Mouse (Mus musculus): ENCODE measurements around the gene Ppp2r2c. TPM values are rescaled to one million over a fixed set of nuclear protein-coding genes. Genes with fewer than 3 reads are reported as not detected.
A peak's percentile ranks its signal among the peaks of the same experiment; 100 is the strongest.

The Ppp2r2c gene
- polyA plus RNA-seq, 1 experiment from 2014 or later: 0.03 TPM

DNA sequence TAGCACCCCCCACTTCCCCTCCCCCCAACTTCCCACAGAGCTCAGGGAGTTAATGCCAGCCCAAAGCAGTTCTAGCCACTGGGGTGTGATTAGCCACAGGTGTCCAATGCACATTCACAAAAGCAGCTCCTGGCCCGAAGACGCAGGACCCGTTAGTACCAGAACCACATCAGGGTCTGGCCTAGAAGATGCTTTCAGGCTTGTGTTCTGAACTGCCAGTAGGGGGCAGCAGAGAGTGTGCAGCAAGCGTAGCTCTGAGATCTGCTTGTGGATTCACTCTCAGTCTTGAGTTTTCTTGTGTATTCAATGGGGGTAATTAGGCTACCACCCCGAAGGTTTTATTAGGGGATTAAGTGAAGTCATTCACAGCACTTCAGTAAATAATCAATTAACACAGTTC is 78.1 kb downstream of the Ppp2r2c start:
- Histone ChIP-seq H3K9me3 (no peaks in the 10 kb centered on the region), H3K36me3 (no peaks in the 10 kb centered on the region), H3K4me1 (peaks cover 15% of the 10 kb centered on the region), H3K4me3 (no peak overlapping the region), H3K27ac (no peak overlapping the region), H3K27me3 (ENCODE audit: insufficient read depth, poor library complexity, severe bottlenecking) (peaks cover 13% of the 10 kb centered on the region; the same call in 1 of the 2 replicates)
- DNase-seq (ENCODE audit: low spot score): no peak
- 13% methylated on average over 5 of the region's 5 CpGs for WGBS

DNA sequence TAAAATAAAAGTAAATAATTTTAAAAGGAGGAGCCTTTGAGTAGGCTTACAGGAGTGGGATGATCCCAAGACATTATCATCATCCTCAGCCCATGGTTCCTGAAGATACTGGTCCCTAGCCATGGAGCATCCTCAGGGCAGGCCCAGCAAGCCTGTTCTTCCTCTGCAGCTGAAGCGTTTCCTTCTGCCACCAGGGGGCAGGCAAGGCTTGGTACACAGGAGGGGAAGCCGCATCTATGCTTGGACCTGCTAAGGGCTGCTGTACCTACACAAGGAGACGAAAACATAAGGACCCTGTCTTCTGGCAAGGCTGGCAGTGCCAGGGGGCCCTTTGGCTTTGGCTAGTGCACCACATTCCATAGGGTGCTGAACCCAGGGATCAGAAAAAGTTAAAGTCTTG is 80.5 kb downstream of the Ppp2r2c start:
- H3K4me1 ChIP-seq: peaks cover 15% of the 10 kb centered on the region
- WGBS: 17% methylated on average over 3 of the region's 3 CpGs
- H3K27me3 ChIP-seq (ENCODE audit: insufficient read depth, poor library complexity, severe bottlenecking): peaks cover 24% of the 10 kb centered on the region
- H3K9me3 ChIP-seq: no peaks in the 10 kb centered on the region
- H3K4me3 ChIP-seq: no peak overlapping the region
- no peak overlapping the region for H3K27ac ChIP-seq
- peak; percentile 84 for DNase-seq (ENCODE audit: low spot score)
- no peaks in the 10 kb centered on the region for H3K36me3 ChIP-seq

DNA sequence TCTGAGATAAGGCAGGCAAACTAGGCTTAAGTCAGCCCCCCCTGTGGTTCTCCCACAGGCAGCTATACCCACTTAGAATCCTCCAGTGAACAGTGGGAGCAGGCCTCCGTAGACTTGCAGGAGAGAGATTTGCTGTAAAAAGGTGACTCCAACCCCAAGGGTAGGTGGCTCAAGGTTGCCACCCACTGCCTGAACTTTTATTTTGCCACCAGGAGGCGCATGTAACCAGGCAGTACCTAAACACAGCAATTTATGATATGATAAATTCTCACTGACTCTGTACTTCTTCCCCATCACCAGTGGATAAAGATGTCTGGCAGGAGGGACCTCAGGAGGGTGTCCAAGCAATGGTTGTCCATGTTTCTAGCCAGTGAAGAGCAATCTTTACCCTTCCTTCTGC is 82.6 kb downstream of the Ppp2r2c start:
- no peak overlapping the region for H3K4me3 ChIP-seq
- 46% methylated on average over 2 of the region's 2 CpGs for WGBS
- H3K36me3 ChIP-seq: no peaks in the 10 kb centered on the region
- DNase-seq (ENCODE audit: low spot score): no peak
- H3K27me3 ChIP-seq (ENCODE audit: insufficient read depth, poor library complexity, severe bottlenecking): peaks cover 25% of the 10 kb centered on the region
- H3K4me1 ChIP-seq: peaks cover 5% of the 10 kb centered on the region
- no peak overlapping the region for H3K27ac ChIP-seq
- H3K9me3 ChIP-seq: no peaks in the 10 kb centered on the region

DNA sequence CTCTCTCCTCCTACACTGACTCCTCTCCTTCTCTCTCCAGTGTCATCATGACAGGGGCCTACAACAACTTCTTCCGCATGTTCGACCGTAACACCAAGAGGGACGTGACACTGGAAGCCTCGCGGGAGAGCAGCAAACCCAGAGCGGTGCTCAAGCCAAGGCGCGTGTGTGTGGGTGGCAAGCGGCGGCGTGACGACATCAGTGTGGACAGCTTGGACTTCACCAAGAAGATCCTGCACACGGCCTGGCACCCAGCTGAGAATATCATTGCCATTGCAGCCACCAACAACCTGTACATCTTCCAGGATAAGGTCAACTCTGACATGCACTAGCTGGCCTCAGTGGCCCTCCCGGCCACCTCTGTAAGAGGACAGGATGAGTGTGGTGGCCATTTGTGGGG is 84.0 kb downstream of the Ppp2r2c start:
- no peaks in the 10 kb centered on the region for H3K9me3 ChIP-seq
- no peak overlapping the region for H3K4me3 ChIP-seq
- H3K36me3 ChIP-seq: no peaks in the 10 kb centered on the region
- peaks cover 2% of the 10 kb centered on the region; the same call in 1 of the 2 replicates for H3K4me1 ChIP-seq
- DNase-seq (ENCODE audit: low spot score): no peak
- no peak overlapping the region for H3K27ac ChIP-seq
- peaks cover 25% of the 10 kb centered on the region for H3K27me3 ChIP-seq (ENCODE audit: insufficient read depth, poor library complexity, severe bottlenecking)
- 88% methylated on average over 15 of the region's 15 CpGs for WGBS

DNA sequence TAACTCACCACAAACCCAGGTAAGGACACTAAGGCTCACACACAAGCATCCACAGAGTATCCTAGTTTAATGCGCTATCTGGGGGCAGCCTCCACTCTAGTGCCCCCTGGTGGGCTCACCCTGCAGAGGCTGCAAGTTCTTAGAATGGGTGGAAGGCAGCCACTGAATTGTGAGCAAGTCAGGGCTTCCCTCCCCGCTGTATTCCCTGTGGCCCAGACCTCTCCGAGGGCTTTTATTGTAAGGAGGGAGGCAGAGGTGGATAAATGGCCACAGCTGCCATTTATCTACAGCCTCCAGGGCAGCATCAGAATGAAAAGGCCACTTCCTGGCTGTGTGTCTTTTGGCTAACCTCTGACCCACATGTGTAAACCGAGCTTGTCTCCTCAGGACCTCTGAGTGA is 87.1 kb downstream of the Ppp2r2c start:
- no peak for DNase-seq (ENCODE audit: low spot score)
- 30% methylated on average over 4 of the region's 4 CpGs for WGBS
- Histone ChIP-seq H3K4me3 (no peak overlapping the region), H3K27me3 (ENCODE audit: insufficient read depth, poor library complexity, severe bottlenecking) (peaks cover 27% of the 10 kb centered on the region), H3K9me3 (no peaks in the 10 kb centered on the region), H3K36me3 (no peaks in the 10 kb centered on the region), H3K4me1 (peaks cover 6% of the 10 kb centered on the region), H3K27ac (no peak overlapping the region)

DNA sequence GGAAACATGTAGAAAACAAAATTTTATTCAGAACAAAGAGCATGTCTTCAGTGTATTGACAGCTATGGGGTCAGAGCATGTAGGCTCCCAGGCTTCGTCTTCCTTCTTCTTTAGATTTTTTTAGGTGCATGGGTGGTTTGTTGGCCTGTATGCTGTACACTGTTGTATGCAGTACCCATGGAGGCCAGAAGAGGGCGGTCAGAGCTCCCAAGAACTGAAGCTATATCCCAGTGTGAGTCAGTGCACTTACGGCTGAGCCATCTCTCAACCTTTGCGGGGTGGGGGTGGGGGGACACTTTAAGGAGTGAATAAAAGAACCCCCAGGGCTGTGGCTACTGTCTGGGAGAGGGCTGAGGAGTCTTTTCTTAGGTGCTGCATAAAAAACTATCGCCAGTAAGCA is 90.5 kb downstream of the Ppp2r2c start:
- Histone ChIP-seq H3K4me1 (peaks cover 20% of the 10 kb centered on the region), H3K36me3 (no peaks in the 10 kb centered on the region), H3K27me3 (ENCODE audit: insufficient read depth, poor library complexity, severe bottlenecking) (peaks cover 8% of the 10 kb centered on the region; the same call in 1 of the 2 replicates), H3K4me3 (no peak overlapping the region), H3K9me3 (no peaks in the 10 kb centered on the region), H3K27ac (no peak overlapping the region)
- no peak for DNase-seq (ENCODE audit: low spot score)
- 31% methylated on average over 5 of the region's 5 CpGs for WGBS

DNA sequence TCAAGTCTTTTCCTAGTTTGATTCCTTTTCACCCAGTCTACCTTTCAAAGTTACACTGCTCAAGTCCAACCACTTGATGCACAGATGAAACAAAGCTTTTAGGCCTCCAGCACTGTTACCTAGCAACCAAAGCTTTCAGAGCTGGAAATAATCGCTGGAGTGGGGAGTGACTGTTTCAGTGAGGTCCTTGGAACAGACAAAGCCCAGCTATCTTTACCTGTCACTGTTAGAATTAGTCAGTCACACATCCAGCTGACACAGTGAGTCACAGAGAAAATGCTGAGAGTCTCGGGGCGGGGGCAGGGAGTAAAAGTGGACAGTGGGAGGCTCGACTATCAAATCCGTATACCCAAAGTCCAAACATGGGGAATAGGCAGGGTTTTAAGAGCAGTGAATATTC is 92.2 kb downstream of the Ppp2r2c start:
- Histone ChIP-seq H3K4me3 (no peak overlapping the region), H3K36me3 (peaks cover 6% of the 10 kb centered on the region; the same call in 1 of the 2 replicates), H3K4me1 (peaks cover 20% of the 10 kb centered on the region), H3K27ac (peak overlapping the region; percentile 83), H3K27me3 (ENCODE audit: insufficient read depth, poor library complexity, severe bottlenecking) (peaks cover 6% of the 10 kb centered on the region; the same call in 1 of the 2 replicates), H3K9me3 (no peaks in the 10 kb centered on the region)
- 25% methylated on average over 5 of the region's 5 CpGs for whole genome bisulfite sequencing
- DNase-seq (ENCODE audit: low spot score): peak; percentile 83

DNA sequence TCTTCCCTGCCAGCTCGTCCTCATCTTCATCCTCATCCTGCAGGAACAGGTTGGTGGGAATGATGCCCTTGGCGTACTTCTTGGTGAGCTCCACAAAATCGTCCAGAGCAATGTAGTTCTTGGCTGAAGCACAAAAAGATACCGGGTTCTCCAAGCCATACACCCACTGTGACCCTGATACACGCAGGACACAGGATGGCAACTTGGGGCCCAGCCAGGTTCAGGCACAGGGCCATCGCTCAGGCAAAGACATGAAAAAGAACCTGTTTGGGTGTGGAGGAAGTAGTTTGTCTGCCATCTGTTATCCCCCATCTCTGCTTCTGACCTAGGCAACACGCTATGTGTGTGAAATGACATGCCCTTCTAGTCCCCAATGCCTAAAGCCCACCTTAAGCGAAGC is 103.3 kb downstream of the Ppp2r2c start:
- Histone ChIP-seq H3K36me3 (peaks cover 63% of the 10 kb centered on the region), H3K27ac (no peak overlapping the region), H3K4me1 (0 out of 2 replicates have a peak, but pooled peaks cover 2% of the 10 kb centered on the region), H3K27me3 (ENCODE audit: insufficient read depth, poor library complexity, severe bottlenecking) (no peaks in the 10 kb centered on the region), H3K9me3 (no peaks in the 10 kb centered on the region), H3K4me3 (no peak overlapping the region)
- WGBS: 82% methylated on average over 8 of the region's 8 CpGs
- no peak for DNase-seq (ENCODE audit: low spot score)

DNA sequence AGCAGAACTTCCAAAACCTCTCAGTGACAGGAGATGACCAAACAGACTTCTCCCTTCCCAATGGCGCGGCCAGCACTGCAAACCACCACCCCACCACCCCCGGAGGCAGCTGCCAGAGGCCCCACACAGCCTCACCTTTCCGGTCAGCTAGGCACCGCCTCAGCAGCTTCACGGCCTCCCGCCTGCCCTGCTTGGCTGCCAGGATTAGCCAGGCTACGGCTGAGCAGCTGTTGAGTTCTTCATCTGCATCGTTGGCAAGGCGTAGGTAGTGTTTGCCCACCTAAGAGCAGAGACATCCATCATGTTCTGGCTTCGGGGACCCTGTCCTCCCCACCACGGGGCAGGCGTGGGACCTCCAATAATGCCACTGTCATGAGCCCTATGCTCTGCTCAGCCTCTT is 107.0 kb downstream of the Ppp2r2c start:
- Histone ChIP-seq H3K27ac (no peak overlapping the region), H3K9me3 (no peaks in the 10 kb centered on the region), H3K4me1 (peaks cover 24% of the 10 kb centered on the region), H3K36me3 (peaks cover 41% of the 10 kb centered on the region), H3K4me3 (no peak overlapping the region), H3K27me3 (ENCODE audit: insufficient read depth, poor library complexity, severe bottlenecking) (no peaks in the 10 kb centered on the region)
- WGBS: 79% methylated on average over 13 of the region's 13 CpGs
- DNase-seq (ENCODE audit: low spot score): no peak

DNA sequence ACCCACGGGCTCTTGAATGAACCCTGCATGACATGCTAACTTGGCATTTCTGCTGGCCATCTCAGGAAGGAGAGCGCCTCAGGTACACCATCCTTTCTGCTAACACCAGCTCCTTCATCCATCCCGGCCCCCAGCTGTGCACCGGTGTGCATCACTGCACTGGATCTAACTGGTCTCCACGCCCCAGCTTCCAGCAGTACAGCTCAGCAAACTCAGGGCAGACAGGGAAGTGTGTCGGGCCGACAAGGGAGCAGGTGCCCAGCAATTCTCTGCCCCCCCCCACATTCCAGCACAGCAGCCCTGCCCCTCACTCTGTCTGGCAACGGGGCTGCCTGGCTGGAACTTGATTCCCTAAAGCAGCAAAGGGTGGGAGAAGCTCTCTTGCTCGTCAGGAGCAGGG is 109.5 kb downstream of the Ppp2r2c start:
- Histone ChIP-seq H3K36me3 (peaks cover 28% of the 10 kb centered on the region), H3K4me3 (no peak overlapping the region), H3K27me3 (ENCODE audit: insufficient read depth, poor library complexity, severe bottlenecking) (no peaks in the 10 kb centered on the region), H3K4me1 (peaks cover 24% of the 10 kb centered on the region), H3K9me3 (no peaks in the 10 kb centered on the region), H3K27ac (no peak overlapping the region)
- no peak for DNase-seq (ENCODE audit: low spot score)
- 68% methylated on average over 9 of the region's 9 CpGs for WGBS

DNA sequence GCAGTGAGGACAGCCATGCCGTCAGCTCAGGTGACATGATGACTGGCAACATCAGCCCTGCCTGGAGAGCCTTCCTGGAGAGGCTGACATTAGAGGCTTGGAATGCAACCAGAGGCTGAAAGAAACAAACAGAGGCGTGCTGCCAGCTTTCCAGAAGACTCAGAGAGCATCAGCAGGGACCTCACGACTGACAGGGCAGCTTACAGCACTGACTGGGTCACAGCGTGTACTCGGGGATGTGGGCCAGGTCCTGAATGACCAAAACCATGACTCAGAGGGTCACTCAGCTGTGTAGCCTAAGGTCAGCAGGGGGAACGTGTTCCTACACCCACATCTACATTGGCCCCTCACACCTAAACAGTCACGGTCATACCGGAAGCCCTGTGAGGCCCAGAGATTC is 110.7 kb downstream of the Ppp2r2c start:
- WGBS: 71% methylated on average over 8 of the region's 8 CpGs
- no peaks in the 10 kb centered on the region for H3K27me3 ChIP-seq (ENCODE audit: insufficient read depth, poor library complexity, severe bottlenecking)

DNA sequence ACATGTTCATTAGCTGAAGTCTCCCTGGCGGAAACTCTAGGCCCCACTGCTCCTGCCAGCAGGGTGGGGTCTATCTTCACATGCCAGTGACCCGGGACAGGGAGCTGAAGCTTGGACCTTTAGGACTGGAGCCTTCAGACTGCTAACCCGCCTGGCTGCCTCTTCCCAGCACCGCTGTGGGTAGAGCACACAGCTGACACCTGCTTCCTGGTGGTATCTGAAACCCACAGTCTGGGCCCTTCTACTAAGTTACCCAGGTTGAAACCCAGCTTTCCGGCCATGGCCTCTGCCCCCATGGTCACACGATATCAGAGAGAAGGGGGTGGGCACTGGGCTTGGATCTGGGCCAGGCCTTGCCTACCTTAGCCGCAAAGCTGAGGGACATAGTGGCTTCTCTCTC is 111.3 kb downstream of the Ppp2r2c start:
- WGBS: 74% methylated on average over 7 of the region's 7 CpGs
- no peak for DNase-seq (ENCODE audit: low spot score)

More for the DNA sequence above, 110.7 kb downstream of the Ppp2r2c start:
- Histone ChIP-seq H3K9me3 (no peaks in the 10 kb centered on the region), H3K4me1 (peaks cover 24% of the 10 kb centered on the region), H3K27ac (no peak overlapping the region), H3K4me3 (no peak overlapping the region), H3K36me3 (peaks cover 17% of the 10 kb centered on the region; the same call in 1 of the 2 replicates)
- no peak for DNase-seq (ENCODE audit: low spot score)

DNA sequence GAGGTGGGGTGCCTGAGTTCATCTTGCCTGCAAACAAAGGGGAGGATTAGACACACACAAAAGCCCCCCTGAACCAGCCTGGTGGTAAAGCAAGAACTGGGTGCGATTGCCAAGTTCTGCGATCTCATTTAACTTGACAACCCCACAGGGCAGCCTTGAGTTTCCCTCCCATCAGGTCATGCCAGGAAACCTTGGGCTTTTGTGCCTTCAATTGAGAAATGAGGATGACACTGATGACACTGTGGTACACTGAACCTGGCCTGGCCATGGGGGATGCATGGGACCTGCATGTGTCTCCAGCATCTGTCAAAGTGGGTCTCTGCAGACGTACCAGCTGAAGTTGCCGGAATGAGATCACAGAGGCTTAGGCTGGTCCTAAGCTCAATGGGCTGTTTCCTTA is 114.0 kb downstream of the Ppp2r2c start:
- no peak for DNase-seq (ENCODE audit: low spot score)
- no peaks in the 10 kb centered on the region for H3K27me3 ChIP-seq (ENCODE audit: insufficient read depth, poor library complexity, severe bottlenecking)
- peaks cover 3% of the 10 kb centered on the region; the same call in 1 of the 2 replicates for H3K36me3 ChIP-seq
- H3K27ac ChIP-seq: no peak overlapping the region
- WGBS: 85% methylated on average over 4 of the region's 4 CpGs
- H3K9me3 ChIP-seq: no peaks in the 10 kb centered on the region
- peaks cover 37% of the 10 kb centered on the region for H3K4me1 ChIP-seq
- no peak overlapping the region for H3K4me3 ChIP-seq

More for the DNA sequence above, 111.3 kb downstream of the Ppp2r2c start:
- Histone ChIP-seq H3K27ac (no peak overlapping the region), H3K4me3 (no peak overlapping the region), H3K36me3 (peaks cover 17% of the 10 kb centered on the region; the same call in 1 of the 2 replicates), H3K4me1 (peaks cover 24% of the 10 kb centered on the region), H3K9me3 (no peaks in the 10 kb centered on the region), H3K27me3 (ENCODE audit: insufficient read depth, poor library complexity, severe bottlenecking) (no peaks in the 10 kb centered on the region)

DNA sequence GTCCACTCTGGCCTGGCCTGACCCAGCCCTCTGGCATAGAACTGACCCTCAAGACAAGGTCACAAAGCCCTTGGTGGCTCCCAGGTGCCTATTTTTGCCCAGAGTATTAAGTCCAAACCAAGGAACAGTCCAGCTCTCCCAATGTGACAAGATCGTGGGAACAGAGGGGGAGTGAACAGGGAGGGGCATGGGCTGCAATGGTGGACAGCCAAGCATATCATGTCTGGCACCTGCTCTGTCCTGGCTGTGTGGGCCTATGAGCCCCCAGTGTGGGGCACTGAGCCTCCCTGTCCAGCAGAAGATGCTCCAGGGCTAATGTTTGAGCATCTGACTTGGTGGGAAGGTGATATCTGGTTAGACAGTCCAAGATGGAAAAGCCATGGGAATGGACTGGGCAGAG is 118.3 kb downstream of the Ppp2r2c start:
- WGBS: 70% methylated on average over 1 of the region's 1 CpGs
- peaks cover 37% of the 10 kb centered on the region for H3K4me1 ChIP-seq
- no peak overlapping the region for H3K27ac ChIP-seq
- H3K9me3 ChIP-seq: no peaks in the 10 kb centered on the region
- no peak overlapping the region for H3K4me3 ChIP-seq
- H3K27me3 ChIP-seq (ENCODE audit: insufficient read depth, poor library complexity, severe bottlenecking): no peaks in the 10 kb centered on the region
- no peak for DNase-seq (ENCODE audit: low spot score)
- H3K36me3 ChIP-seq: no peaks in the 10 kb centered on the region; the same call in 1 of the 2 replicates
